Mouse (Mus musculus) spleen, embryonic (tissue): ENCODE data around the gene Fam57b.

ENCODE experiments used
- CTCF ChIA-PET: fragments of 350-600 bp; sonication (Branson Sonifier 250); formaldehyde crosslinking; loops from one replicate; lab custom pipeline; 2022; lab: Charles Lee

Gene Fam57b

GRCm38 (mm10) chr7:126823202-126823711, 25.8 kb downstream of the Fam57b start:
- CTCF ChIA-PET, result interaction anchor here (0.6 to 0.7 kb wide), 3 partner anchors 43 to 180 kb away, joined by 3 to 4 read pairs (median 3); no protein-coding TSS in a partner anchor

GRCm38 (mm10) chr7:126823940-126824339, 26.5 kb downstream of the Fam57b start:
- CTCF ChIA-PET, result interaction anchor here (0.6 kb wide), 1 partner anchor 38 kb away, joined by 4 read pairs; the partner anchor contains the start of gene Ino80e

GRCm38 (mm10) chr7:126825403-126825802, 27.9 kb downstream of the Fam57b start:
- CTCF ChIA-PET, result interaction anchor here (0.5 kb wide), 1 partner anchor 134 kb away, joined by 5 read pairs; no protein-coding TSS in a partner anchor

- CTCF ChIA-PET, result interaction anchor here (0.5 kb wide), 1 partner anchor 133 kb away, joined by 5 read pairs; no protein-coding TSS in a partner anchor
Observed at GRCm38 (mm10) chr7:126825952-126826351, 28.5 kb downstream of the Fam57b start.

GRCm38 (mm10) chr7:126831539-126831938, 34.1 kb downstream of the Fam57b start, which contains the start of gene 4930451I11Rik:
Gene 4930451I11Rik, minus strand, starts transcription at chr7:126831639.
- CTCF ChIA-PET, result no interaction called here

- CTCF ChIA-PET, result interaction anchor here (0.6 kb wide), 1 partner anchor 159 kb away, joined by 6 read pairs; no protein-coding TSS in a partner anchor
Observed at GRCm38 (mm10) chr7:126832036-126832598, 34.6 kb downstream of the Fam57b start.

GRCm38 (mm10) chr7:126833294-126833693, 35.8 kb downstream of the Fam57b start:
- CTCF ChIA-PET, result interaction anchor here (0.6 to 0.8 kb wide), 4 partner anchors 28 to 489 kb away, joined by 3 to 4 read pairs (median 3); partner anchors contain the start of gene Hirip3

GRCm38 (mm10) chr7:126843276-126843675, 45.8 kb downstream of the Fam57b start:
- CTCF ChIA-PET, result no interaction called here

GRCm38 (mm10) chr7:126845516-126845915, 48.0 kb downstream of the Fam57b start:
- CTCF ChIA-PET, result no interaction called here

GRCm38 (mm10) chr7:126847116-126847420, 49.6 kb downstream of the Fam57b start, which contains the start of gene Doc2a:
Gene Doc2a, plus strand, starts transcription at chr7:126847416.
- CTCF ChIA-PET, result no interaction called here

GRCm38 (mm10) chr7:126847421-126848398, 50.2 kb downstream of the Fam57b start:
- CTCF ChIA-PET, result no interaction called here

- CTCF ChIA-PET, result no interaction called here
Observed at GRCm38 (mm10) chr7:126848794-126849193, 51.3 kb downstream of the Fam57b start.

- CTCF ChIA-PET, result no interaction called here
Observed at GRCm38 (mm10) chr7:126850161-126850560, 52.7 kb downstream of the Fam57b start.

- CTCF ChIA-PET, result no interaction called here
Observed at GRCm38 (mm10) chr7:126851192-126851591, 53.7 kb downstream of the Fam57b start.

- CTCF ChIA-PET, result interaction anchor here (0.6 kb wide), 1 partner anchor 258 kb away, joined by 3 read pairs; no protein-coding TSS in a partner anchor
Observed at GRCm38 (mm10) chr7:126853454-126853853, 56.0 kb downstream of the Fam57b start.

GRCm38 (mm10) chr7:126855641-126856040, 58.2 kb downstream of the Fam57b start:
- CTCF ChIA-PET, result no interaction called here

- CTCF ChIA-PET, result no interaction called here
Observed at GRCm38 (mm10) chr7:126856741-126857420, 59.4 kb downstream of the Fam57b start.

GRCm38 (mm10) chr7:126860987-126861386, 63.5 kb downstream of the Fam57b start:
- CTCF ChIA-PET, result interaction anchor here (0.6 kb wide), 2 partner anchors 52 to 227 kb away, joined by 4 read pairs; no protein-coding TSS in a partner anchor

GRCm38 (mm10) chr7:126861429-126862130, 64.1 kb downstream of the Fam57b start, which contains the start of gene Hirip3:
Gene Hirip3, plus strand, starts transcription at chr7:126861972.
- CTCF ChIA-PET, result interaction anchor here (0.6 to 1.6 kb wide), 4 partner anchors 23 to 193 kb away, joined by 4 to 7 read pairs (median 4); partner anchors contain the start of gene Taok2

GRCm38 (mm10) chr7:126862147-126862784, 64.8 kb downstream of the Fam57b start, which contains the start of gene Ino80e:
Gene Ino80e, minus strand, starts transcription at chr7:126862377.
- CTCF ChIA-PET, result interaction anchor here (0.6 to 1.6 kb wide), 3 partner anchors 23 to 194 kb away, joined by 4 to 7 read pairs (median 4); partner anchors contain the start of gene Taok2
